Mouse (Mus musculus) MEL (cell line): ENCODE data around the gene Proser3.

Experiments
- CTCF ChIP-seq, 3 experiments: IDR thresholded peaks in 2 of 3; conservative IDR thresholded peaks in 1 of 3; 2 replicates each; pipeline ENCODE4 v1.5.1; 2011 to 2012; ENCODE audit warnings: low read length in 3 of 3, low read depth in 2 of 3, mild to moderate bottlenecking in 2 of 3, improper control_type of control experiment in 1 of 3, inconsistent platforms in 1 of 3, mixed read lengths in 1 of 3, moderate library complexity in 1 of 3; ENCODE audit not compliant: control insufficient read depth in 1 of 3, insufficient read depth in 1 of 3, poor library complexity in 1 of 3, severe bottlenecking in 1 of 3
- MAX ChIP-seq: IDR thresholded peaks from 2 replicates; pipeline ENCODE4 v1.6.1; 2011; ENCODE audit warnings: low read length, improper control_type of control experiment
- POLR2A ChIP-seq, 2 experiments: IDR thresholded peaks; 2 replicates each; pipeline ENCODE4 v1.6.1; 2011 to 2012; ENCODE audit warnings: low read length in 2 of 2, mild to moderate bottlenecking in 2 of 2, control low read depth in 1 of 2, improper control_type of control experiment in 1 of 2, low read depth in 1 of 2, moderate library complexity in 1 of 2; ENCODE audit not compliant: control insufficient read depth in 1 of 2, insufficient read depth in 1 of 2, poor library complexity in 1 of 2
- TCF12 ChIP-seq: IDR thresholded peaks from 2 replicates; pipeline ENCODE4 v1.6.1; 2014; ENCODE audit warnings: low read depth, mild to moderate bottlenecking, inconsistent platforms, low read length, improper control_type of control experiment, moderate library complexity

- no peak for TF ChIP-seq MAX
- TF ChIP-seq POLR2A (IDR thresholded peaks at IDR 0.05; ENCODE audit: control insufficient read depth in 1 of 2, insufficient read depth in 1 of 2, low read depth in 1 of 2, low read length in 2 of 2, poor library complexity in 1 of 2) = no peak
- TF ChIP-seq CTCF (IDR thresholded peaks at IDR 0.05 in 2 of 3, conservative IDR thresholded peaks at IDR 0.05 in 1 of 3; ENCODE audit: control insufficient read depth in 1 of 3, insufficient read depth in 1 of 3, low read depth in 2 of 3, low read length in 3 of 3, poor library complexity in 1 of 3, severe bottlenecking in 1 of 3) = no peak
- no peak for TF ChIP-seq TCF12
Observed at GRCm38 (mm10) chr7:30515003-30515760, 36.9 kb downstream of the Proser3 start.
